10 mouse cellular contexts compared by ENCODE assay signal in genomic region chr6:91186161-91186931, GRCm38 (mm10). TPM values are rescaled to one million over a fixed set of nuclear protein-coding genes. Genes with fewer than 3 reads are reported as not detected.
A peak's percentile ranks its signal among the peaks of the same experiment; 100 is the strongest.
DNase-seq lines count a peak whose midpoint lies in the region; ATAC-seq and TF ChIP-seq lines count a peak whose summit lies in the region.
"Had no signal": no experiment of that assay in that cellular context is flagged by ENCODE, and none has a peak within 500 bp of the region (broad histone marks: within the 10 kb centered on the region; RNA-seq: fewer than 3 reads in every experiment).

No protein-coding gene starts in this region.

- no peak for TF ChIP-seq EP300 in stomach, postnatal 0 days (optimal IDR thresholded peaks at IDR 0.05)

- no peak for DNase-seq in kidney, postnatal 0 days (ENCODE audit: low spot score)
- no peak for DNase-seq in kidney, postnatal 14 days
- peak; percentile 50 for DNase-seq in NIH3T3 (ENCODE audit: low read depth)
- DNase-seq in stomach, postnatal 0 days (ENCODE audit: low spot score), result no peak
- no peak for DNase-seq in frontal cortex, postnatal 25 days (ENCODE audit: low spot score in 2 of 2)
- DNase-seq in neural tube, embryonic 10.5 days (ENCODE audit: extremely low spot score, low spot score), result no peak
- no peak for DNase-seq in frontal cortex, postnatal 10 days (ENCODE audit: low spot score in 2 of 2)
- DNase-seq: layer of hippocampus, postnatal 36 days had no signal

- H3K9ac ChIP-seq in kidney, postnatal 0 days (ENCODE audit: low read depth, low read length), result no peak overlapping the region
- no peak overlapping the region for H3K9ac ChIP-seq in liver, embryonic 12.5 days
- H3K9ac ChIP-seq in stomach, postnatal 0 days (ENCODE audit: low read length), result no peak overlapping the region
- H3K9ac ChIP-seq: neural tube, embryonic 12.5 days had no signal

- H3K4me1 ChIP-seq in kidney, postnatal 0 days (replicated peaks; ENCODE audit: insufficient read depth, low read length), result no peaks in the 10 kb centered on the region
- peaks cover 13% of the 10 kb centered on the region for H3K4me1 ChIP-seq in liver, embryonic 12.5 days
- H3K4me1 ChIP-seq in stomach, postnatal 0 days (replicated peaks; ENCODE audit: control insufficient read depth, insufficient read depth), result no peaks in the 10 kb centered on the region
- H3K4me1 ChIP-seq: neural tube, embryonic 12.5 days had no signal

- peak; percentile 64 for TF ChIP-seq CTCF in kidney, postnatal 0 days (IDR thresholded peaks at IDR 0.05; ENCODE audit: low read depth)
- peak; percentile 72 for TF ChIP-seq CTCF in stomach, postnatal 0 days (IDR thresholded peaks at IDR 0.05; ENCODE audit: low read depth)

- no peak for ATAC-seq in kidney, postnatal 0 days (replicated peaks; ENCODE audit: low FRiP score, low read depth)
- peak; percentile 77 for ATAC-seq in liver, embryonic 12.5 days
- ATAC-seq in stomach, postnatal 0 days (ENCODE audit: low FRiP score, low TSS enrichment), result peak; percentile 60; the same call in 1 of the 2 replicates

- H3K4me3 ChIP-seq in kidney, postnatal 0 days (replicated peaks; ENCODE audit: low read depth, low read length), result no peak overlapping the region
- H3K4me3 ChIP-seq in liver, embryonic 12.5 days, result no peak overlapping the region
- no peak overlapping the region for H3K4me3 ChIP-seq in stomach, postnatal 0 days (ENCODE audit: low read depth, low read length)
- H3K4me3 ChIP-seq: neural tube, embryonic 12.5 days had no signal

- H3K36me3 ChIP-seq in kidney, postnatal 0 days (ENCODE audit: insufficient read depth, low read length), result no peaks in the 10 kb centered on the region
- no peaks in the 10 kb centered on the region for H3K36me3 ChIP-seq in liver, embryonic 12.5 days
- no peaks in the 10 kb centered on the region for H3K36me3 ChIP-seq in stomach, postnatal 0 days (ENCODE audit: control insufficient read depth, insufficient read depth, low read length)
- H3K36me3 ChIP-seq: neural tube, embryonic 12.5 days had no signal

- no peak overlapping the region for H3K27ac ChIP-seq in kidney, postnatal 0 days
- H3K27ac ChIP-seq in liver, embryonic 12.5 days, result no peak overlapping the region
- H3K27ac ChIP-seq in stomach, postnatal 0 days (replicated peaks), result no peak overlapping the region
- H3K27ac ChIP-seq: neural tube, embryonic 12.5 days had no signal

- WGBS in kidney, postnatal 0 days, result 45% methylated on average over 4 of the region's 4 CpGs
- 34% methylated on average over 4 of the region's 4 CpGs for WGBS in liver, embryonic 12.5 days (ENCODE audit: insufficient replicate concordance)
- 51% methylated on average over 4 of the region's 4 CpGs for WGBS in stomach, postnatal 0 days

- no peak overlapping the region for H3K4me2 ChIP-seq in kidney, postnatal 0 days (ENCODE audit: low read length)
- H3K4me2 ChIP-seq in liver, embryonic 12.5 days, result no peak overlapping the region
- no peak overlapping the region for H3K4me2 ChIP-seq in stomach, postnatal 0 days (replicated peaks; ENCODE audit: low read depth)
- H3K4me2 ChIP-seq: neural tube, embryonic 12.5 days had no signal

- no peaks in the 10 kb centered on the region for H3K9me3 ChIP-seq in kidney, postnatal 0 days (replicated peaks; ENCODE audit: low read length)
- no peaks in the 10 kb centered on the region for H3K9me3 ChIP-seq in liver, embryonic 12.5 days (replicated peaks)
- H3K9me3 ChIP-seq in stomach, postnatal 0 days (ENCODE audit: control insufficient read depth, low read length), result no peaks in the 10 kb centered on the region
- H3K9me3 ChIP-seq: neural tube, embryonic 12.5 days had no signal

- H3K27me3 ChIP-seq in kidney, postnatal 0 days (ENCODE audit: insufficient read depth, low read length), result no peaks in the 10 kb centered on the region
- peaks cover 48% of the 10 kb centered on the region for H3K27me3 ChIP-seq in liver, embryonic 12.5 days (replicated peaks)
- no peaks in the 10 kb centered on the region for H3K27me3 ChIP-seq in stomach, postnatal 0 days (ENCODE audit: control insufficient read depth, insufficient read depth, low read length)
- H3K27me3 ChIP-seq: neural tube, embryonic 12.5 days had no signal

RNA-seq across cellular contexts. Expression of gene Fbln2, which starts 25.9 kb away (rescaled TPM):
- polyA plus RNA-seq in kidney, postnatal 0 days (2015; fragmentation: Nextera tagmentation; extraction: Ambion mirVana), result 20.9 and 22.0 TPM in 2 replicates
- polyA plus RNA-seq in liver, embryonic 12.5 days (2016; fragmentation: Nextera tagmentation; extraction: Ambion mirVana), result 15.9 and 17.0 TPM in 2 replicates
- 29.5 and 32.1 TPM in 2 replicates for polyA plus RNA-seq in stomach, postnatal 0 days (2015; fragmentation: Nextera tagmentation; extraction: Ambion mirVana)

RNA-seq across cellular contexts. Expression of gene Hdac11, which starts 29.9 kb away (rescaled TPM):
- 16.2 and 17.3 TPM in 2 replicates for polyA plus RNA-seq in kidney, postnatal 0 days (2015; fragmentation: Nextera tagmentation; extraction: Ambion mirVana)
- 6.0 and 7.5 TPM in 2 replicates for polyA plus RNA-seq in liver, embryonic 12.5 days (2016; fragmentation: Nextera tagmentation; extraction: Ambion mirVana)
- 6.5 and 7.1 TPM in 2 replicates for polyA plus RNA-seq in stomach, postnatal 0 days (2015; fragmentation: Nextera tagmentation; extraction: Ambion mirVana)
